Mouse (Mus musculus): ENCODE data around the gene Parp14. TPM values are rescaled to one million over a fixed set of nuclear protein-coding genes. Genes with fewer than 3 reads are reported as not detected.

Gene Parp14
- polyA plus RNA-seq, 2 experiments: 0.88 to 1.1 TPM

GRCm38 (mm10) chr16:35871898-35872297, 554 bp upstream of the Parp14 start:
- no peak for DNase-seq (ENCODE audit: low read depth in 3 of 3, low spot score in 3 of 3)
- Histone ChIP-seq H3K9me3 (ENCODE audit: control insufficient read depth, low read length) (no peaks in the 10 kb centered on the region), H3K4me2 (ENCODE audit: low read depth) (peak overlapping the region; percentile 82), H3K4me1 (replicated peaks; ENCODE audit: control insufficient read depth in 2 of 2, insufficient read depth in 2 of 2, low read length in 1 of 2) (peaks cover 6 to 14% of the 10 kb centered on the region in 2 experiments), H3K27me3 (ENCODE audit: control insufficient read depth, insufficient read depth, low read length) (peaks cover 14% of the 10 kb centered on the region), H3K36me3 (replicated peaks; ENCODE audit: control insufficient read depth, insufficient read depth, low read depth) (no peaks in the 10 kb centered on the region), H3K9ac (replicated peaks) (peak overlapping the region; percentile 76), H3K27ac (no peak overlapping the region), H3K4me3 (ENCODE audit: insufficient read depth in 1 of 2, low read depth in 2 of 2, low read length in 2 of 2) (peak overlapping the region; percentile 72 to 92)
- ATAC-seq (ENCODE audit: insufficient read depth): peak; percentile 30; the same call in 1 of the 2 replicates
- TF ChIP-seq CTCF (IDR thresholded peaks at IDR 0.05; ENCODE audit: low read depth): no peak
- TF ChIP-seq EP300 (IDR thresholded peaks at IDR 0.05; ENCODE audit: low read depth): no peak
- WGBS (ENCODE audit: insufficient replicate concordance): 21% methylated on average over 12 of the region's 12 CpGs

GRCm38 (mm10) chr16:35870581-35871047, 730 bp downstream of the Parp14 start:
- Histone ChIP-seq H3K36me3 (replicated peaks; ENCODE audit: control insufficient read depth, insufficient read depth, low read depth) (no peaks in the 10 kb centered on the region), H3K4me3 (ENCODE audit: insufficient read depth in 1 of 2, low read depth in 2 of 2, low read length in 2 of 2) (peak overlapping the region; percentile 72 to 92), H3K4me1 (replicated peaks; ENCODE audit: control insufficient read depth in 2 of 2, insufficient read depth in 2 of 2, low read length in 1 of 2) (peaks cover 6 to 14% of the 10 kb centered on the region in 2 experiments), H3K27ac (no peak overlapping the region), H3K4me2 (ENCODE audit: low read depth) (peak overlapping the region; percentile 82), H3K27me3 (ENCODE audit: control insufficient read depth, insufficient read depth, low read length) (peaks cover 14% of the 10 kb centered on the region), H3K9me3 (ENCODE audit: control insufficient read depth, low read length) (no peaks in the 10 kb centered on the region), H3K9ac (replicated peaks) (peak overlapping the region; percentile 76)
- TF ChIP-seq EP300 (IDR thresholded peaks at IDR 0.05; ENCODE audit: low read depth): no peak
- no peak for TF ChIP-seq CTCF (IDR thresholded peaks at IDR 0.05; ENCODE audit: low read depth)
- ATAC-seq (ENCODE audit: insufficient read depth): no peak; the same call in 1 of the 2 replicates
- no peak for DNase-seq (ENCODE audit: low read depth in 3 of 3, low spot score in 3 of 3)
- 2% methylated on average over 12 of the region's 12 CpGs for WGBS (ENCODE audit: insufficient replicate concordance)

- no peaks in the 10 kb centered on the region for H3K36me3 ChIP-seq (replicated peaks; ENCODE audit: control insufficient read depth, insufficient read depth, low read depth)
- peaks cover 14% of the 10 kb centered on the region for H3K27me3 ChIP-seq (ENCODE audit: control insufficient read depth, insufficient read depth, low read length)
- H3K9me3 ChIP-seq (ENCODE audit: control insufficient read depth, low read length): no peaks in the 10 kb centered on the region
- H3K9ac ChIP-seq (replicated peaks): no peak overlapping the region; the same call in 1 of the 2 replicates
- H3K4me1 ChIP-seq (replicated peaks; ENCODE audit: control insufficient read depth in 2 of 2, insufficient read depth in 2 of 2, low read length in 1 of 2): peaks cover 6 to 14% of the 10 kb centered on the region in 2 experiments
- no peak for TF ChIP-seq EP300 (IDR thresholded peaks at IDR 0.05; ENCODE audit: low read depth)
- no peak for TF ChIP-seq CTCF (IDR thresholded peaks at IDR 0.05; ENCODE audit: low read depth)
- WGBS (ENCODE audit: insufficient replicate concordance): 47% methylated on average over 6 of the region's 6 CpGs
- ATAC-seq (ENCODE audit: insufficient read depth): no peak
- peak overlapping the region; percentile 36 for H3K4me2 ChIP-seq (ENCODE audit: low read depth)
- DNase-seq (ENCODE audit: low read depth in 3 of 3, low spot score in 3 of 3): no peak
- no peak overlapping the region for H3K27ac ChIP-seq
- H3K4me3 ChIP-seq (ENCODE audit: insufficient read depth in 1 of 2, low read depth in 2 of 2, low read length in 2 of 2): no peak overlapping the region
Observed at GRCm38 (mm10) chr16:35869656-35870055, 1.7 kb downstream of the Parp14 start.

- TF ChIP-seq EP300 (IDR thresholded peaks at IDR 0.05; ENCODE audit: low read depth) (no peak), CTCF (IDR thresholded peaks at IDR 0.05; ENCODE audit: low read depth) (no peak)
- H3K9me3 ChIP-seq (ENCODE audit: control insufficient read depth, low read length): no peaks in the 10 kb centered on the region
- H3K4me1 ChIP-seq (replicated peaks; ENCODE audit: control insufficient read depth in 2 of 2, insufficient read depth in 2 of 2, low read length in 1 of 2): peaks cover 6 to 14% of the 10 kb centered on the region in 2 experiments
- no peak overlapping the region for H3K4me3 ChIP-seq (ENCODE audit: insufficient read depth in 1 of 2, low read depth in 2 of 2, low read length in 2 of 2)
- H3K27ac ChIP-seq: no peak overlapping the region
- ATAC-seq (ENCODE audit: insufficient read depth) (no peak), DNase-seq (ENCODE audit: low read depth in 3 of 3, low spot score in 3 of 3) (no peak)
- peaks cover 14% of the 10 kb centered on the region for H3K27me3 ChIP-seq (ENCODE audit: control insufficient read depth, insufficient read depth, low read length)
- WGBS (ENCODE audit: insufficient replicate concordance): 13% methylated on average over 3 of the region's 3 CpGs
- H3K36me3 ChIP-seq (replicated peaks; ENCODE audit: control insufficient read depth, insufficient read depth, low read depth): no peaks in the 10 kb centered on the region
- H3K9ac ChIP-seq (replicated peaks): no peak overlapping the region
- peak overlapping the region; percentile 36 for H3K4me2 ChIP-seq (ENCODE audit: low read depth)
Observed at GRCm38 (mm10) chr16:35869126-35869525, 2.2 kb downstream of the Parp14 start.

- no peak for ATAC-seq (ENCODE audit: insufficient read depth)
- DNase-seq (ENCODE audit: low read depth in 3 of 3, low spot score in 3 of 3): no peak
- Histone ChIP-seq H3K4me2 (ENCODE audit: low read depth) (no peak overlapping the region), H3K4me3 (ENCODE audit: insufficient read depth in 1 of 2, low read depth in 2 of 2, low read length in 2 of 2) (no peak overlapping the region), H3K4me1 (replicated peaks; ENCODE audit: control insufficient read depth in 2 of 2, insufficient read depth in 2 of 2, low read length in 1 of 2) (peaks cover 6 to 14% of the 10 kb centered on the region in 2 experiments), H3K9ac (replicated peaks) (no peak overlapping the region), H3K36me3 (replicated peaks; ENCODE audit: control insufficient read depth, insufficient read depth, low read depth) (no peaks in the 10 kb centered on the region), H3K9me3 (ENCODE audit: control insufficient read depth, low read length) (no peaks in the 10 kb centered on the region), H3K27ac (no peak overlapping the region), H3K27me3 (ENCODE audit: control insufficient read depth, insufficient read depth, low read length) (peaks cover 10% of the 10 kb centered on the region)
- no peak for TF ChIP-seq CTCF (IDR thresholded peaks at IDR 0.05; ENCODE audit: low read depth)
- no peak for TF ChIP-seq EP300 (IDR thresholded peaks at IDR 0.05; ENCODE audit: low read depth)
- 64% methylated on average over 11 of the region's 11 CpGs for WGBS (ENCODE audit: insufficient replicate concordance)
Observed at GRCm38 (mm10) chr16:35867726-35868125, 3.6 kb downstream of the Parp14 start.

Data from liver, embryonic 14.5 days (tissue).